Mouse (Mus musculus) c-Kit-positive CD71-negative TER-119-negative erythroid progenitor cells, embryonic 14.5 days (primary cell): Measurements from ENCODE around the gene Apool.

Experiments
- DNase-seq: peaks from one replicate; pipeline ENCODE4 v3.0.0-alpha.2; 2013; ENCODE audit warnings: low read depth

Apool gene

GRCm38 (mm10) chrX:112310804-112311530, at the start of gene Apool:
Gene Apool, plus strand, starts transcription at chrX:112311334.
- peak; percentile 71 for DNase-seq

GRCm38 (mm10) chrX:112273550-112273949, 37.6 kb upstream of the Apool start:
- no peak for DNase-seq

- no peak for DNase-seq
Observed at GRCm38 (mm10) chrX:112311531-112311887, 375 bp downstream of the Apool start.

GRCm38 (mm10) chrX:112312094-112312493, 960 bp downstream of the Apool start:
- DNase-seq: no peak

- no peak for DNase-seq
Observed at GRCm38 (mm10) chrX:112320273-112320672, 9.1 kb downstream of the Apool start.

GRCm38 (mm10) chrX:112339486-112339885, 28.4 kb downstream of the Apool start:
- no peak for DNase-seq

- DNase-seq: no peak
Observed at GRCm38 (mm10) chrX:112347467-112348394, 36.6 kb downstream of the Apool start.

- DNase-seq: peak; percentile 8
Observed at GRCm38 (mm10) chrX:112348395-112348791, 37.3 kb downstream of the Apool start.

GRCm38 (mm10) chrX:112368426-112368825, 57.3 kb downstream of the Apool start:
- DNase-seq: no peak

- DNase-seq: peak; percentile 2
Observed at GRCm38 (mm10) chrX:112370577-112371410, 59.7 kb downstream of the Apool start.

GRCm38 (mm10) chrX:112406679-112407078, 95.5 kb downstream of the Apool start, which contains the start of gene Satl1:
Gene Satl1, minus strand, starts transcription at chrX:112406779.
- no peak for DNase-seq

- no peak for DNase-seq
Observed at GRCm38 (mm10) chrX:112412309-112412708, 101.2 kb downstream of the Apool start.
